Mouse (Mus musculus): Measurements from ENCODE around the gene Tmub1.

The Tmub1 gene

GRCm38 (mm10) chr5:24453985-24454303 is 6.3 kb upstream of the Tmub1 start:
- DNase-seq (ENCODE audit: low read depth, low spot score), result no peak

GRCm38 (mm10) chr5:24453283-24453984 is 5.8 kb upstream of the Tmub1 start:
- DNase-seq (ENCODE audit: low read depth, low spot score), result no peak

- no peak for DNase-seq (ENCODE audit: low read depth, low spot score)
Observed at GRCm38 (mm10) chr5:24452691-24453233, 5.1 kb upstream of the Tmub1 start.

GRCm38 (mm10) chr5:24452030-24452690 is 4.5 kb upstream of the Tmub1 start, which contains the start of gene Agap3:
Gene Agap3 (plus strand): TSS chr5:24452177.
- no peak for DNase-seq (ENCODE audit: low read depth, low spot score)

- DNase-seq (ENCODE audit: low read depth, low spot score), result no peak
Observed at GRCm38 (mm10) chr5:24451264-24452029, 3.8 kb upstream of the Tmub1 start.

- no peak for DNase-seq (ENCODE audit: low read depth, low spot score)
Observed at GRCm38 (mm10) chr5:24446630-24447029, 1.0 kb downstream of the Tmub1 start.

- no peak for DNase-seq (ENCODE audit: low read depth, low spot score)
Observed at GRCm38 (mm10) chr5:24445428-24446080, 2.1 kb downstream of the Tmub1 start.

GRCm38 (mm10) chr5:24444746-24445427 is 2.8 kb downstream of the Tmub1 start, which contains the start of gene Fastk:
Gene Fastk (minus strand): TSS chr5:24445287.
- DNase-seq (ENCODE audit: low read depth, low spot score), result no peak

- DNase-seq (ENCODE audit: low read depth, low spot score), result no peak
Observed at GRCm38 (mm10) chr5:24443927-24444326, 3.7 kb downstream of the Tmub1 start.

- no peak for DNase-seq (ENCODE audit: low read depth, low spot score)
Observed at GRCm38 (mm10) chr5:24443204-24443603, 4.5 kb downstream of the Tmub1 start.

- DNase-seq (ENCODE audit: low read depth, low spot score), result no peak
Observed at GRCm38 (mm10) chr5:24442029-24442428, 5.6 kb downstream of the Tmub1 start.

GRCm38 (mm10) chr5:24441187-24441586 is 6.5 kb downstream of the Tmub1 start:
- no peak for DNase-seq (ENCODE audit: low read depth, low spot score)

GRCm38 (mm10) chr5:24433993-24434392 is 13.7 kb downstream of the Tmub1 start:
- DNase-seq (ENCODE audit: low read depth, low spot score), result no peak

- no peak for DNase-seq (ENCODE audit: low read depth, low spot score)
Observed at GRCm38 (mm10) chr5:24428596-24428995, 19.1 kb downstream of the Tmub1 start.

GRCm38 (mm10) chr5:24427981-24428402 is 19.7 kb downstream of the Tmub1 start:
- DNase-seq (ENCODE audit: low read depth, low spot score), result no peak

- no peak for DNase-seq (ENCODE audit: low read depth, low spot score)
Observed at GRCm38 (mm10) chr5:24427285-24427633, 20.4 kb downstream of the Tmub1 start.

- no peak for DNase-seq (ENCODE audit: low read depth, low spot score)
Observed at GRCm38 (mm10) chr5:24426556-24427284, 20.9 kb downstream of the Tmub1 start.

- DNase-seq (ENCODE audit: low read depth, low spot score), result no peak
Observed at GRCm38 (mm10) chr5:24426037-24426432, 21.6 kb downstream of the Tmub1 start.

- no peak for DNase-seq (ENCODE audit: low read depth, low spot score)
Observed at GRCm38 (mm10) chr5:24425421-24426036, 22.1 kb downstream of the Tmub1 start.

GRCm38 (mm10) chr5:24424861-24425411 is 22.7 kb downstream of the Tmub1 start:
- DNase-seq (ENCODE audit: low read depth, low spot score), result no peak

Measured in WW6 (cell line).